Mouse (Mus musculus) ovary, adult 18-20 months (tissue): ENCODE data around the gene Smim6.

ENCODE experiments used
- DNase-seq: peaks from one replicate; pipeline ENCODE4 v3.0.0; 2022; ENCODE audit warnings: low spot score, mixed read lengths

Gene Smim6

GRCm38 (mm10) chr11:115933747-115934110 is 21.9 kb downstream of the Smim6 start:
- DNase-seq: no peak

GRCm38 (mm10) chr11:115939690-115940329 is 28.0 kb downstream of the Smim6 start:
- no peak for DNase-seq

GRCm38 (mm10) chr11:115941980-115942379 is 30.2 kb downstream of the Smim6 start:
- no peak for DNase-seq

GRCm38 (mm10) chr11:115945247-115945646 is 33.4 kb downstream of the Smim6 start:
- DNase-seq: no peak

- no peak for DNase-seq
These were observed 34.5 kb downstream of the Smim6 start for GRCm38 (mm10) chr11:115946221-115946828.

- no peak for DNase-seq
These were observed 36.5 kb downstream of the Smim6 start for GRCm38 (mm10) chr11:115948316-115948715.

- no peak for DNase-seq
These were observed 38.9 kb downstream of the Smim6 start for GRCm38 (mm10) chr11:115950719-115951118.

GRCm38 (mm10) chr11:115954712-115955111 is 42.9 kb downstream of the Smim6 start:
- DNase-seq: no peak

- DNase-seq: no peak
These were observed 43.5 kb downstream of the Smim6 start for GRCm38 (mm10) chr11:115955195-115955858.

- no peak for DNase-seq
These were observed 44.6 kb downstream of the Smim6 start for GRCm38 (mm10) chr11:115956453-115956852.

GRCm38 (mm10) chr11:115957971-115958370 is 46.2 kb downstream of the Smim6 start:
- no peak for DNase-seq

- DNase-seq: no peak
These were observed 47.2 kb downstream of the Smim6 start for GRCm38 (mm10) chr11:115959018-115959417.

GRCm38 (mm10) chr11:115962651-115963412 is 51.0 kb downstream of the Smim6 start:
- no peak for DNase-seq
